Comparison of ENCODE assay signal across 18 mouse cellular contexts in the genomic region with DNA sequence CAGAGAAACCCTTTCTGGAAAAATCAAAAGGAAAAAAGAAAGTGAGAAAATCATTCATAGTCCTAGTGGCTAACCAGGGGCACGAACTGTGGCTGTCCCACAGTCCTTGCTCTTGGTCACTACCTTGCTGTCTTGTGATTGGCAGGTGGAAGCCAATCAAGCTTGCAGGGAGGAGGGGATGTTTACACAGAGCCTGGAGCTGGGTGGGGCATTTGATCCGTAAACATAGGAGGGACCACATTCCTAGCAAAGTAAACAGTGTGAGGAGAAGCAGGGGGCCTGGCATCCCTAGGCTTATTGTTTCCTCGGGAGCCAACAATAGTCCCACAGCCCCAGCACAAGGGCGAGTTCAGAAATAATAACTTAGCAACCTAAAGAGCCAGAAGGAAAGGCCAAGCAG.
DNase-seq lines count a peak whose midpoint lies in the region; ATAC-seq and TF ChIP-seq lines count a peak whose summit lies in the region.
"Had no signal": no experiment of that assay in that cellular context is flagged by ENCODE, and none has a peak within 500 bp of the region (broad histone marks: within the 10 kb centered on the region; RNA-seq: fewer than 3 reads in every experiment).

No protein-coding gene starts in this region.

- no peaks in the 10 kb centered on the region for H3K9me3 ChIP-seq in liver, embryonic 12.5 days (replicated peaks)
- no peaks in the 10 kb centered on the region for H3K9me3 ChIP-seq in intestine, embryonic 16.5 days (ENCODE audit: control insufficient read depth, low read length)
- H3K9me3 ChIP-seq in midbrain, postnatal 0 days (ENCODE audit: low read length) = no peaks in the 10 kb centered on the region
- H3K9me3 ChIP-seq: embryonic facial prominence, embryonic 12.5 days; heart, embryonic 12.5 days had no signal

- H3K27me3 ChIP-seq in liver, embryonic 12.5 days (replicated peaks) = no peaks in the 10 kb centered on the region
- H3K27me3 ChIP-seq in intestine, embryonic 16.5 days (replicated peaks; ENCODE audit: control insufficient read depth, insufficient read depth, low read length) = no peaks in the 10 kb centered on the region
- no peaks in the 10 kb centered on the region for H3K27me3 ChIP-seq in midbrain, postnatal 0 days (ENCODE audit: insufficient read depth, low read length)
- H3K27me3 ChIP-seq: embryonic facial prominence, embryonic 12.5 days; heart, embryonic 12.5 days had no signal

- H3K9ac ChIP-seq in liver, embryonic 12.5 days = no peak overlapping the region
- H3K9ac ChIP-seq in intestine, embryonic 16.5 days (ENCODE audit: low read depth, low read length) = no peak overlapping the region
- no peak overlapping the region for H3K9ac ChIP-seq in midbrain, postnatal 0 days (replicated peaks; ENCODE audit: low read length, poor library complexity, severe bottlenecking)
- H3K9ac ChIP-seq: embryonic facial prominence, embryonic 12.5 days; heart, embryonic 12.5 days; liver, embryonic 14.5 days had no signal

- no peak overlapping the region for H3K4me2 ChIP-seq in liver, embryonic 12.5 days
- no peak overlapping the region for H3K4me2 ChIP-seq in intestine, embryonic 16.5 days (ENCODE audit: low read depth, low read length)
- H3K4me2 ChIP-seq in midbrain, postnatal 0 days (ENCODE audit: low read depth, low read length, poor library complexity, severe bottlenecking) = no peak overlapping the region
- H3K4me2 ChIP-seq: embryonic facial prominence, embryonic 12.5 days; heart, embryonic 12.5 days had no signal

- H3K4me1 ChIP-seq in liver, embryonic 12.5 days = no peaks in the 10 kb centered on the region
- H3K4me1 ChIP-seq in intestine, embryonic 16.5 days (ENCODE audit: control insufficient read depth, insufficient read depth, low read length) = peaks cover 4% of the 10 kb centered on the region; the same call in 1 of the 2 replicates
- no peaks in the 10 kb centered on the region for H3K4me1 ChIP-seq in midbrain, postnatal 0 days (ENCODE audit: insufficient read depth, low read length)

- DNase-seq in liver (no peak), adipocyte (ENCODE audit: low spot score) (no peak)
- DNase-seq in lung, postnatal 14 days = peak; percentile 9
- no peak for DNase-seq in retina, postnatal 1 day
- no peak for DNase-seq in midbrain, postnatal 0 days (ENCODE audit: low spot score)
- DNase-seq: adrenal gland, postnatal 25 days; cerebellum, postnatal 10 days; heart, postnatal 4 days; kidney, postnatal 14 days; layer of hippocampus, adult 9-11 months; left cerebral cortex, postnatal 4 days; thymus, postnatal 25 days had no signal

- no peak overlapping the region for H3K27ac ChIP-seq in liver, embryonic 12.5 days
- no peak overlapping the region for H3K27ac ChIP-seq in intestine, embryonic 16.5 days (ENCODE audit: low read length)
- H3K27ac ChIP-seq in midbrain, postnatal 0 days (ENCODE audit: low read depth, low read length) = no peak overlapping the region
- H3K27ac ChIP-seq: embryonic facial prominence, embryonic 12.5 days; liver, embryonic 14.5 days had no signal

- 31% methylated on average over 4 of the region's 4 CpGs for WGBS in liver, embryonic 12.5 days (ENCODE audit: insufficient replicate concordance)
- WGBS in intestine, embryonic 16.5 days = 21% methylated on average over 4 of the region's 4 CpGs
- WGBS in midbrain, postnatal 0 days = 20% methylated on average over 4 of the region's 4 CpGs

- no peak for TF ChIP-seq CTCF in midbrain, postnatal 0 days (IDR thresholded peaks at IDR 0.05)

- H3K4me3 ChIP-seq in liver, embryonic 12.5 days = no peak overlapping the region
- no peak overlapping the region for H3K4me3 ChIP-seq in intestine, embryonic 16.5 days (ENCODE audit: low read length)
- H3K4me3 ChIP-seq in midbrain, postnatal 0 days (ENCODE audit: low read depth, low read length) = no peak overlapping the region
- H3K4me3 ChIP-seq: embryonic facial prominence, embryonic 12.5 days; heart, embryonic 12.5 days; myocyte had no signal

- H3K36me3 ChIP-seq in liver, embryonic 12.5 days = no peaks in the 10 kb centered on the region
- H3K36me3 ChIP-seq in intestine, embryonic 16.5 days (ENCODE audit: control insufficient read depth, insufficient read depth, low read length) = no peaks in the 10 kb centered on the region
- no peaks in the 10 kb centered on the region for H3K36me3 ChIP-seq in midbrain, postnatal 0 days (ENCODE audit: insufficient read depth, low read length)
- H3K36me3 ChIP-seq: embryonic facial prominence, embryonic 12.5 days; heart, embryonic 12.5 days had no signal

- peak; percentile 51; the same call in 1 of the 2 replicates for ATAC-seq in liver, embryonic 12.5 days
- ATAC-seq in intestine, embryonic 16.5 days = peak; percentile 76; the same call in 1 of the 2 replicates
- ATAC-seq in midbrain, postnatal 0 days (ENCODE audit: low FRiP score) = no peak
